Mouse (Mus musculus): Measurements from ENCODE around the gene Plcb1. TPM values are rescaled to one million over a fixed set of nuclear protein-coding genes. Genes with fewer than 3 reads are reported as not detected.
"Not testable (repeated sequence)": the region's sequence is repeated elsewhere in the genome, so short reads cannot be mapped to it uniquely, and the experiment has no call there.

Gene Plcb1
- total RNA-seq, 1 experiment: 0.89 TPM

GRCm38 (mm10) chr2:134989650-134990292 lies 203.9 kb downstream of the Plcb1 start:
- Histone ChIP-seq H3K4me1 (ENCODE audit: control insufficient read depth in 2 of 2, insufficient read depth in 2 of 2, low read length in 2 of 2, poor library complexity in 1 of 2) (no peaks in the 10 kb centered on the region), H3K27ac (ENCODE audit: insufficient read depth, low read depth, low read length, poor library complexity, severe bottlenecking) (no peak overlapping the region), H3K36me3 (ENCODE audit: control insufficient read depth, insufficient read depth, low read length, poor library complexity, severe bottlenecking) (no peaks in the 10 kb centered on the region), H3K9ac (ENCODE audit: insufficient read depth, low read depth, low read length, poor library complexity, severe bottlenecking) (no peak overlapping the region), H3K4me3 (ENCODE audit: insufficient read depth in 1 of 2, low read depth in 1 of 2, low read length in 2 of 2, poor library complexity in 1 of 2, severe bottlenecking in 1 of 2) (no peak overlapping the region), H3K9me3 (ENCODE audit: control insufficient read depth, insufficient read depth, low read depth, low read length) (no peaks in the 10 kb centered on the region)
- TF ChIP-seq MAFK (IDR thresholded peaks at IDR 0.05; ENCODE audit: insufficient read depth, low read depth, low read length) (no peak), ZNF384 (IDR thresholded peaks at IDR 0.05; ENCODE audit: low read depth, low read length) (no peak), CHD2 (IDR thresholded peaks at IDR 0.05; ENCODE audit: low read depth, low read length) (no peak), HCFC1 (IDR thresholded peaks at IDR 0.05; ENCODE audit: borderline replicate concordance, insufficient read depth, low read length) (no peak), ZC3H11A (IDR thresholded peaks at IDR 0.05; ENCODE audit: borderline replicate concordance, low read depth, low read length) (no peak)
- in situ Hi-C loops (cut with MboI; ENCODE audit: low sequenced_read_pairs in 2 of 2, unreplicated experiment in 2 of 2): no loop called here
- no peak for DNase-seq (ENCODE audit: low read depth, low spot score)

DNA sequence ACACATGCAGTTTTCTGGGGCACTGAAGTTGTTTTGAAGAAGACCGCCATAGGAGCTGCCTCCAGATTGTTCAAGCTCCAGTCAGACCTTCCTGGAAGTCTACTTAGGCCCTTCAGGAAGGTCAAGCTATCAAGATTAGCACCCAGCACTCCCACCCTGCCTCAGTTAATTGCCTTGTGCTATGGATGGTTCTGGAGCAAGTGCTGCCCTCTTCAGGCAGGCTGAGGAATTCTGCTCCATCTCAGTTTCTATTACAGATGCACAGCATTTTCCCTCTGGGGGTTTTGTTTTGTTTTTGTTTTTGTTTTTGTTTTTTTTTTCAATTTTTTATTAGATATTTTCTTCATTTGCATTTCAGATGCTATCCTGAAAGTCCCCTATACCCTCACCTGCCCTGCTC lies 221.3 kb downstream of the Plcb1 start:
- no peaks in the 10 kb centered on the region for H3K4me1 ChIP-seq (ENCODE audit: control insufficient read depth in 2 of 2, insufficient read depth in 2 of 2, low read length in 2 of 2, poor library complexity in 1 of 2)
- no peak overlapping the region for H3K27ac ChIP-seq (ENCODE audit: insufficient read depth, low read depth, low read length, poor library complexity, severe bottlenecking)
- H3K36me3 ChIP-seq (ENCODE audit: control insufficient read depth, insufficient read depth, low read length, poor library complexity, severe bottlenecking): no peaks in the 10 kb centered on the region
- no peak overlapping the region for H3K4me3 ChIP-seq (ENCODE audit: insufficient read depth in 1 of 2, low read depth in 1 of 2, low read length in 2 of 2, poor library complexity in 1 of 2, severe bottlenecking in 1 of 2)
- in situ Hi-C loops (cut with MboI; ENCODE audit: low sequenced_read_pairs in 2 of 2, unreplicated experiment in 2 of 2): no loop called here
- peak; percentile 24 for DNase-seq (ENCODE audit: low read depth, low spot score)
- TF ChIP-seq CHD2 (IDR thresholded peaks at IDR 0.05; ENCODE audit: low read depth, low read length) (no peak), ZC3H11A (IDR thresholded peaks at IDR 0.05; ENCODE audit: borderline replicate concordance, low read depth, low read length) (no peak), MAFK (IDR thresholded peaks at IDR 0.05; ENCODE audit: insufficient read depth, low read depth, low read length) (no peak), HCFC1 (IDR thresholded peaks at IDR 0.05; ENCODE audit: borderline replicate concordance, insufficient read depth, low read length) (no peak), ZNF384 (IDR thresholded peaks at IDR 0.05; ENCODE audit: low read depth, low read length) (no peak)
- no peak overlapping the region for H3K9ac ChIP-seq (ENCODE audit: insufficient read depth, low read depth, low read length, poor library complexity, severe bottlenecking)
- H3K9me3 ChIP-seq (ENCODE audit: control insufficient read depth, insufficient read depth, low read depth, low read length): no peaks in the 10 kb centered on the region

DNA sequence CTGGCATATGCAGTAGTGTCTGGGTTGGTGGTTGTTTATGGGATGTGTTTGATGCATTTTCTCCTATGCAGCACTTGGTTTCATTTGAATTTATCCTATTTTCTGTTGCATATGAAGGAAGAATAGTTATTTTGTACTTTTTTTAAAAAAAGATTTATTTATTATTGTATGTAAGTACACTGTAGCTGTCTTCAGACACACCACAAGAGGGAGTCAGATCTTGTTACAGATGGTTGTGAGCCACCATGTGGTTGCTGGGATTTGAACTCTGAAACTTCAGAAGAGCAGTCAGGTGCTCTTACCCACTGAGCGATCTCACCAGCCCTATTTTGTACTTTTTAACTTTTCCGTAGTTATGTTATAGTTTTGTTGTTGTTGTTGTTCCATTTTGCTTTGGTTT lies 222.0 kb downstream of the Plcb1 start:
- in situ Hi-C loops (cut with MboI; ENCODE audit: low sequenced_read_pairs in 2 of 2, unreplicated experiment in 2 of 2); H3K9me3 ChIP-seq (ENCODE audit: control insufficient read depth, insufficient read depth, low read depth, low read length); DNase-seq (ENCODE audit: low read depth, low spot score); H3K27ac ChIP-seq (ENCODE audit: insufficient read depth, low read depth, low read length, poor library complexity, severe bottlenecking); H3K9ac ChIP-seq (ENCODE audit: insufficient read depth, low read depth, low read length, poor library complexity, severe bottlenecking); H3K4me3 ChIP-seq (ENCODE audit: insufficient read depth in 1 of 2, low read depth in 1 of 2, low read length in 2 of 2, poor library complexity in 1 of 2, severe bottlenecking in 1 of 2); H3K4me1 ChIP-seq (ENCODE audit: control insufficient read depth in 2 of 2, insufficient read depth in 2 of 2, low read length in 2 of 2, poor library complexity in 1 of 2); H3K36me3 ChIP-seq (ENCODE audit: control insufficient read depth, insufficient read depth, low read length, poor library complexity, severe bottlenecking): not testable (repeated sequence)

GRCm38 (mm10) chr2:135010371-135010770 lies 224.5 kb downstream of the Plcb1 start:
- TF ChIP-seq MAFK (IDR thresholded peaks at IDR 0.05; ENCODE audit: insufficient read depth, low read depth, low read length) (no peak), ZC3H11A (IDR thresholded peaks at IDR 0.05; ENCODE audit: borderline replicate concordance, low read depth, low read length) (no peak), ZNF384 (IDR thresholded peaks at IDR 0.05; ENCODE audit: low read depth, low read length) (no peak), CHD2 (IDR thresholded peaks at IDR 0.05; ENCODE audit: low read depth, low read length) (no peak), HCFC1 (IDR thresholded peaks at IDR 0.05; ENCODE audit: borderline replicate concordance, insufficient read depth, low read length) (no peak)
- H3K9ac ChIP-seq (ENCODE audit: insufficient read depth, low read depth, low read length, poor library complexity, severe bottlenecking): no peak overlapping the region
- H3K27ac ChIP-seq (ENCODE audit: insufficient read depth, low read depth, low read length, poor library complexity, severe bottlenecking): no peak overlapping the region
- in situ Hi-C loops (cut with MboI; ENCODE audit: low sequenced_read_pairs in 2 of 2, unreplicated experiment in 2 of 2): no loop called here
- H3K36me3 ChIP-seq (ENCODE audit: control insufficient read depth, insufficient read depth, low read length, poor library complexity, severe bottlenecking): no peaks in the 10 kb centered on the region
- H3K4me3 ChIP-seq (ENCODE audit: insufficient read depth in 1 of 2, low read depth in 1 of 2, low read length in 2 of 2, poor library complexity in 1 of 2, severe bottlenecking in 1 of 2): no peak overlapping the region
- no peaks in the 10 kb centered on the region for H3K4me1 ChIP-seq (ENCODE audit: control insufficient read depth in 2 of 2, insufficient read depth in 2 of 2, low read length in 2 of 2, poor library complexity in 1 of 2)
- no peaks in the 10 kb centered on the region for H3K9me3 ChIP-seq (ENCODE audit: control insufficient read depth, insufficient read depth, low read depth, low read length)
- DNase-seq (ENCODE audit: low read depth, low spot score): no peak

DNA sequence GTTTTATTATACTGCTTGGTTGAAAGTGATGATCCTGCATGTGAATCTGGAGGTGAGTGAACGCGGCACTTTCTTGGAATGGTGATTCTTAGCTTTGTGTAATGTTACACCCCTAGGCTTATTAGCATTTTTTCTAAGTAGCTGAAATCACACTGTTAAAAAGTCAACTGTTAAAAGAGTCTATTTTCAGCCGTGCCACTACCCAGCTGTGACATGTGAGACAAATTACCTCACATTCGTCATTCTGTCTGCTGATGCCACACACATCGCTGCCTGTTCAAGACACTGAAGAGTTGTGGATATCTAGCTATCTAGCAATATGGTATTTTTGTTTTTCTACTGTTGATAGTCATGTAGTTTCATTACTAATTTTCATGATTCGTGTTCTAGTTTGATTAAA lies 229.6 kb downstream of the Plcb1 start:
- Histone ChIP-seq H3K9me3 (ENCODE audit: control insufficient read depth, insufficient read depth, low read depth, low read length) (no peaks in the 10 kb centered on the region), H3K9ac (ENCODE audit: insufficient read depth, low read depth, low read length, poor library complexity, severe bottlenecking) (no peak overlapping the region), H3K27ac (ENCODE audit: insufficient read depth, low read depth, low read length, poor library complexity, severe bottlenecking) (no peak overlapping the region), H3K4me3 (ENCODE audit: insufficient read depth in 1 of 2, low read depth in 1 of 2, low read length in 2 of 2, poor library complexity in 1 of 2, severe bottlenecking in 1 of 2) (no peak overlapping the region), H3K36me3 (ENCODE audit: control insufficient read depth, insufficient read depth, low read length, poor library complexity, severe bottlenecking) (no peaks in the 10 kb centered on the region), H3K4me1 (ENCODE audit: control insufficient read depth in 2 of 2, insufficient read depth in 2 of 2, low read length in 2 of 2, poor library complexity in 1 of 2) (no peaks in the 10 kb centered on the region)
- TF ChIP-seq MAFK (IDR thresholded peaks at IDR 0.05; ENCODE audit: insufficient read depth, low read depth, low read length) (no peak), ZC3H11A (IDR thresholded peaks at IDR 0.05; ENCODE audit: borderline replicate concordance, low read depth, low read length) (no peak), HCFC1 (IDR thresholded peaks at IDR 0.05; ENCODE audit: borderline replicate concordance, insufficient read depth, low read length) (no peak), CHD2 (IDR thresholded peaks at IDR 0.05; ENCODE audit: low read depth, low read length) (no peak), ZNF384 (IDR thresholded peaks at IDR 0.05; ENCODE audit: low read depth, low read length) (no peak)
- in situ Hi-C loops (cut with MboI; ENCODE audit: low sequenced_read_pairs in 2 of 2, unreplicated experiment in 2 of 2): no loop called here
- no peak for DNase-seq (ENCODE audit: low read depth, low spot score)
